Mouse (Mus musculus): ENCODE measurements around the gene Ston2.

Ston2 gene

GRCm38 (mm10) chr12:91703533-91703932, 84.7 kb downstream of the Ston2 start:
- no peak for DNase-seq (ENCODE audit: low read depth, low spot score)

- DNase-seq (ENCODE audit: low read depth, low spot score) = no peak
Observed at GRCm38 (mm10) chr12:91702829-91703228, 85.4 kb downstream of the Ston2 start.

GRCm38 (mm10) chr12:91699451-91700141, 88.6 kb downstream of the Ston2 start:
- DNase-seq (ENCODE audit: low read depth, low spot score) = peak; percentile 74

- DNase-seq (ENCODE audit: low read depth, low spot score) = no peak
Observed at GRCm38 (mm10) chr12:91696231-91696630, 92.0 kb downstream of the Ston2 start.

GRCm38 (mm10) chr12:91695761-91696160, 92.4 kb downstream of the Ston2 start:
- no peak for DNase-seq (ENCODE audit: low read depth, low spot score)

- DNase-seq (ENCODE audit: low read depth, low spot score) = no peak
Observed at GRCm38 (mm10) chr12:91694748-91695147, 93.4 kb downstream of the Ston2 start.

GRCm38 (mm10) chr12:91693566-91693965, 94.6 kb downstream of the Ston2 start:
- DNase-seq (ENCODE audit: low read depth, low spot score) = no peak

- no peak for DNase-seq (ENCODE audit: low read depth, low spot score)
Observed at GRCm38 (mm10) chr12:91692991-91693390, 95.2 kb downstream of the Ston2 start.

GRCm38 (mm10) chr12:91685674-91686290, 102.4 kb downstream of the Ston2 start:
- DNase-seq (ENCODE audit: low read depth, low spot score) = peak; percentile 95

- DNase-seq (ENCODE audit: low read depth, low spot score) = no peak
Observed at GRCm38 (mm10) chr12:91684840-91685415, 103.3 kb downstream of the Ston2 start.

GRCm38 (mm10) chr12:91684101-91684839, 103.9 kb downstream of the Ston2 start:
- peak; percentile 94 for DNase-seq (ENCODE audit: low read depth, low spot score)

GRCm38 (mm10) chr12:91683549-91684100, 104.6 kb downstream of the Ston2 start:
- DNase-seq (ENCODE audit: low read depth, low spot score) = peak; percentile 97

- DNase-seq (ENCODE audit: low read depth, low spot score) = peak; percentile 71
Observed at GRCm38 (mm10) chr12:91683096-91683495, 105.1 kb downstream of the Ston2 start.

- peak; percentile 62 for DNase-seq (ENCODE audit: low read depth, low spot score)
Observed at GRCm38 (mm10) chr12:91679320-91680064, 108.7 kb downstream of the Ston2 start.

GRCm38 (mm10) chr12:91675937-91676336, 112.2 kb downstream of the Ston2 start:
- no peak for DNase-seq (ENCODE audit: low read depth, low spot score)

GRCm38 (mm10) chr12:91673141-91673540, 115.0 kb downstream of the Ston2 start:
- DNase-seq (ENCODE audit: low read depth, low spot score) = peak; percentile 60

- DNase-seq (ENCODE audit: low read depth, low spot score) = no peak
Observed at GRCm38 (mm10) chr12:91672528-91672927, 115.7 kb downstream of the Ston2 start.

- DNase-seq (ENCODE audit: low read depth, low spot score) = no peak
Observed at GRCm38 (mm10) chr12:91668529-91669245, 119.5 kb downstream of the Ston2 start.

GRCm38 (mm10) chr12:91667741-91668140, 120.4 kb downstream of the Ston2 start:
- DNase-seq (ENCODE audit: low read depth, low spot score) = peak; percentile 49

GRCm38 (mm10) chr12:91666607-91667006, 121.6 kb downstream of the Ston2 start:
- DNase-seq (ENCODE audit: low read depth, low spot score) = no peak

GRCm38 (mm10) chr12:91665431-91665830, 122.8 kb downstream of the Ston2 start:
- DNase-seq (ENCODE audit: low read depth, low spot score) = no peak
